Mouse (Mus musculus): ENCODE results near the gene Sfi1. TPM values are rescaled to one million over a fixed set of nuclear protein-coding genes. Genes with fewer than 3 reads are reported as not detected.
"Not testable (repeated sequence)": the region's sequence is repeated elsewhere in the genome, so short reads cannot be mapped to it uniquely, and the experiment has no call there.

Sfi1 gene
- total and polyA plus RNA-seq, 3 experiments, result 10.2 to 25.2 (median 17.4) TPM

GRCm38 (mm10) chr11:3201326-3202230, 8.3 kb upstream of the Sfi1 start:
- in situ Hi-C loops (cut with MboI; ENCODE audit: low pct_ligation_motif_present, low pct_unique_long_range_greater_than_20kb, low sequenced_read_pairs), result no loop called here
- no peak for DNase-seq (ENCODE audit: extremely low read depth)
- Histone ChIP-seq H3K27ac (ENCODE audit: insufficient read depth, low read depth) (peak overlapping the region; percentile 72; the same call in 1 of the 2 replicates), H3K36me3 (replicated peaks in 1 of 2; ENCODE audit: control insufficient read depth in 1 of 2, insufficient read depth in 1 of 2, low read length in 1 of 2) (peaks cover 9 to 21% of the 10 kb centered on the region in 2 experiments), H3K4me3 (replicated peaks in 1 of 3; ENCODE audit: low read depth in 2 of 3, low read length in 2 of 3, poor library complexity in 1 of 3) (peak overlapping the region; percentile 46 to 69 (median 59)), H3K27me3 (replicated peaks) (no peaks in the 10 kb centered on the region), H3K4me2 (ENCODE audit: insufficient read depth, low read depth, poor library complexity, severe bottlenecking) (peak overlapping the region; percentile 63; the same call in 1 of the 2 replicates), H3K79me2 (replicated peaks; ENCODE audit: control insufficient read depth, extremely low read depth, insufficient read depth, poor library complexity, severe bottlenecking) (peaks cover 35% of the 10 kb centered on the region), H3K4me1 (ENCODE audit: control insufficient read depth in 1 of 2, insufficient read depth in 2 of 2) (peaks cover 3 to 20% of the 10 kb centered on the region in 2 experiments; a peak in 3 of 4 replicates), H3K9ac (ENCODE audit: insufficient read depth, low read depth) (peak overlapping the region; percentile 61), H3K9me3 (replicated peaks; ENCODE audit: low read length) (no peaks in the 10 kb centered on the region)
- dilution Hi-C loops (cut with MboI; ENCODE audit: extremely low pct_ligation_motif_present, extremely low pct_unique_long_range_greater_than_20kb, low sequenced_read_pairs), result no loop called here
- TF ChIP-seq ETS1 (conservative IDR thresholded peaks at IDR 0.05; ENCODE audit: low read depth, low read length), result no peak
- no peak for TF ChIP-seq POLR2AphosphoS2 (IDR thresholded peaks at IDR 0.05; ENCODE audit: low read depth, low read length)
- TF ChIP-seq ZMIZ1 (IDR thresholded peaks at IDR 0.05; ENCODE audit: low read depth, low read length), result no peak
- TF ChIP-seq KAT2A (IDR thresholded peaks at IDR 0.05; ENCODE audit: insufficient replicate concordance, low read length), result no peak
- TF ChIP-seq TCF12 (IDR thresholded peaks at IDR 0.05; ENCODE audit: low read depth, low read length), result no peak
- TF ChIP-seq MAX (IDR thresholded peaks at IDR 0.05; ENCODE audit: low read length), result no peak
- no peak for TF ChIP-seq MYC (IDR thresholded peaks at IDR 0.05; ENCODE audit: low read depth, low read length)
- no peak for TF ChIP-seq USF2 (conservative IDR thresholded peaks at IDR 0.05; ENCODE audit: low read depth, low read length)
- no peak for TF ChIP-seq CTCF (conservative IDR thresholded peaks at IDR 0.05 in 1 of 2, IDR thresholded peaks at IDR 0.05 in 1 of 2; ENCODE audit: low read depth in 2 of 2, low read length in 2 of 2)

GRCm38 (mm10) chr11:3200636-3201035, 7.4 kb upstream of the Sfi1 start:
- in situ Hi-C loops (cut with MboI; ENCODE audit: low pct_ligation_motif_present, low pct_unique_long_range_greater_than_20kb, low sequenced_read_pairs); dilution Hi-C loops (cut with MboI; ENCODE audit: extremely low pct_ligation_motif_present, extremely low pct_unique_long_range_greater_than_20kb, low sequenced_read_pairs); H3K27ac ChIP-seq (ENCODE audit: insufficient read depth, low read depth): not testable (repeated sequence)

GRCm38 (mm10) chr11:3182707-3183106, 10.6 kb downstream of the Sfi1 start:
- DNase-seq (ENCODE audit: extremely low read depth); H3K9ac ChIP-seq (ENCODE audit: insufficient read depth, low read depth); H3K4me1 ChIP-seq (ENCODE audit: control insufficient read depth in 1 of 2, insufficient read depth in 2 of 2); H3K27ac ChIP-seq (ENCODE audit: insufficient read depth, low read depth); H3K9me3 ChIP-seq (replicated peaks; ENCODE audit: low read length); H3K4me2 ChIP-seq (ENCODE audit: insufficient read depth, low read depth, poor library complexity, severe bottlenecking); in situ Hi-C loops (cut with MboI; ENCODE audit: low pct_ligation_motif_present, low pct_unique_long_range_greater_than_20kb, low sequenced_read_pairs); H3K27me3 ChIP-seq (replicated peaks); dilution Hi-C loops (cut with MboI; ENCODE audit: extremely low pct_ligation_motif_present, extremely low pct_unique_long_range_greater_than_20kb, low sequenced_read_pairs); H3K4me3 ChIP-seq (replicated peaks in 1 of 3; ENCODE audit: low read depth in 2 of 3, low read length in 2 of 3, poor library complexity in 1 of 3); H3K79me2 ChIP-seq (replicated peaks; ENCODE audit: control insufficient read depth, extremely low read depth, insufficient read depth, poor library complexity, severe bottlenecking); H3K36me3 ChIP-seq (replicated peaks in 1 of 2; ENCODE audit: control insufficient read depth in 1 of 2, insufficient read depth in 1 of 2, low read length in 1 of 2): not testable (repeated sequence)

More at GRCm38 (mm10) chr11:3200636-3201035, 7.4 kb upstream of the Sfi1 start:
- not testable (repeated sequence) for H3K4me2 ChIP-seq (ENCODE audit: insufficient read depth, low read depth, poor library complexity, severe bottlenecking); H3K27me3 ChIP-seq (replicated peaks); DNase-seq (ENCODE audit: extremely low read depth); H3K9me3 ChIP-seq (replicated peaks; ENCODE audit: low read length); H3K4me3 ChIP-seq (replicated peaks in 1 of 3; ENCODE audit: low read depth in 2 of 3, low read length in 2 of 3, poor library complexity in 1 of 3); H3K9ac ChIP-seq (ENCODE audit: insufficient read depth, low read depth)
- Histone ChIP-seq H3K36me3 (replicated peaks in 1 of 2; ENCODE audit: control insufficient read depth in 1 of 2, insufficient read depth in 1 of 2, low read length in 1 of 2) (peaks cover 3 to 11% of the 10 kb centered on the region in 2 experiments), H3K79me2 (replicated peaks; ENCODE audit: control insufficient read depth, extremely low read depth, insufficient read depth, poor library complexity, severe bottlenecking) (peaks cover 26% of the 10 kb centered on the region), H3K4me1 (ENCODE audit: control insufficient read depth in 1 of 2, insufficient read depth in 2 of 2) (peaks cover 0 to 11% of the 10 kb centered on the region in 2 experiments; a peak in 2 of 4 replicates)

GRCm38 (mm10) chr11:3181971-3182370, 11.3 kb downstream of the Sfi1 start:
- in situ Hi-C loops (cut with MboI; ENCODE audit: low pct_ligation_motif_present, low pct_unique_long_range_greater_than_20kb, low sequenced_read_pairs); H3K4me2 ChIP-seq (ENCODE audit: insufficient read depth, low read depth, poor library complexity, severe bottlenecking); H3K4me1 ChIP-seq (ENCODE audit: control insufficient read depth in 1 of 2, insufficient read depth in 2 of 2); DNase-seq (ENCODE audit: extremely low read depth); H3K4me3 ChIP-seq (replicated peaks in 1 of 3; ENCODE audit: low read depth in 2 of 3, low read length in 2 of 3, poor library complexity in 1 of 3); dilution Hi-C loops (cut with MboI; ENCODE audit: extremely low pct_ligation_motif_present, extremely low pct_unique_long_range_greater_than_20kb, low sequenced_read_pairs); H3K9me3 ChIP-seq (replicated peaks; ENCODE audit: low read length); H3K27me3 ChIP-seq (replicated peaks); H3K9ac ChIP-seq (ENCODE audit: insufficient read depth, low read depth); H3K27ac ChIP-seq (ENCODE audit: insufficient read depth, low read depth); H3K79me2 ChIP-seq (replicated peaks; ENCODE audit: control insufficient read depth, extremely low read depth, insufficient read depth, poor library complexity, severe bottlenecking): not testable (repeated sequence)
- peaks cover 5 to 11% of the 10 kb centered on the region in 2 experiments for H3K36me3 ChIP-seq (replicated peaks in 1 of 2; ENCODE audit: control insufficient read depth in 1 of 2, insufficient read depth in 1 of 2, low read length in 1 of 2)

- H3K9ac ChIP-seq (ENCODE audit: insufficient read depth, low read depth); DNase-seq (ENCODE audit: extremely low read depth); H3K4me1 ChIP-seq (ENCODE audit: control insufficient read depth in 1 of 2, insufficient read depth in 2 of 2); H3K9me3 ChIP-seq (replicated peaks; ENCODE audit: low read length); H3K79me2 ChIP-seq (replicated peaks; ENCODE audit: control insufficient read depth, extremely low read depth, insufficient read depth, poor library complexity, severe bottlenecking); H3K4me2 ChIP-seq (ENCODE audit: insufficient read depth, low read depth, poor library complexity, severe bottlenecking); dilution Hi-C loops (cut with MboI; ENCODE audit: extremely low pct_ligation_motif_present, extremely low pct_unique_long_range_greater_than_20kb, low sequenced_read_pairs); H3K27me3 ChIP-seq (replicated peaks); H3K4me3 ChIP-seq (replicated peaks in 1 of 3; ENCODE audit: low read depth in 2 of 3, low read length in 2 of 3, poor library complexity in 1 of 3); H3K27ac ChIP-seq (ENCODE audit: insufficient read depth, low read depth); in situ Hi-C loops (cut with MboI; ENCODE audit: low pct_ligation_motif_present, low pct_unique_long_range_greater_than_20kb, low sequenced_read_pairs): not testable (repeated sequence)
- peaks cover 5 to 11% of the 10 kb centered on the region in 2 experiments for H3K36me3 ChIP-seq (replicated peaks in 1 of 2; ENCODE audit: control insufficient read depth in 1 of 2, insufficient read depth in 1 of 2, low read length in 1 of 2)
These were observed 12.0 kb downstream of the Sfi1 start for GRCm38 (mm10) chr11:3181250-3181649.
